31 mouse cellular contexts compared by ENCODE assay signal in genomic region chr8:54818651-54819050, GRCm38 (mm10).
"Had no signal": no experiment of that assay in that cellular context is flagged by ENCODE, and none has a peak within 500 bp of the region (broad histone marks: within the 10 kb centered on the region; RNA-seq: fewer than 3 reads in every experiment).

No protein-coding gene starts in this region.

- H3K9me3 ChIP-seq: limb, embryonic 10.5 days; limb, embryonic 12.5 days; limb, embryonic 13.5 days; limb, embryonic 15.5 days; liver, embryonic 12.5 days; liver, embryonic 13.5 days; liver, embryonic 15.5 days; lung, embryonic 15.5 days; megakaryocyte, embryonic 14.5 days; midbrain, embryonic 13.5 days; midbrain, embryonic 15.5 days; neural tube, embryonic 12.5 days had no signal

- H3K27me3 ChIP-seq: limb, embryonic 12.5 days; limb, embryonic 13.5 days; limb, embryonic 15.5 days; liver, embryonic 12.5 days; liver, embryonic 13.5 days; liver, embryonic 15.5 days; lung, embryonic 15.5 days; megakaryocyte, embryonic 14.5 days; midbrain, embryonic 12.5 days; midbrain, embryonic 13.5 days; midbrain, embryonic 15.5 days; neural tube, embryonic 12.5 days had no signal

- H3K4me2 ChIP-seq: limb, embryonic 12.5 days; limb, embryonic 13.5 days; limb, embryonic 15.5 days; liver, embryonic 11.5 days; liver, embryonic 12.5 days; liver, embryonic 13.5 days; liver, embryonic 15.5 days; lung, embryonic 14.5 days; lung, embryonic 15.5 days; midbrain, embryonic 11.5 days; midbrain, embryonic 12.5 days; midbrain, embryonic 13.5 days; midbrain, embryonic 15.5 days; neural tube, embryonic 12.5 days had no signal

- H3K36me3 ChIP-seq: limb, embryonic 10.5 days; limb, embryonic 12.5 days; limb, embryonic 13.5 days; limb, embryonic 15.5 days; liver, embryonic 12.5 days; liver, embryonic 13.5 days; liver, embryonic 15.5 days; lung, embryonic 15.5 days; midbrain, embryonic 10.5 days; midbrain, embryonic 12.5 days; midbrain, embryonic 13.5 days; midbrain, embryonic 15.5 days; neural tube, embryonic 12.5 days had no signal

- H3K9ac ChIP-seq: limb, embryonic 12.5 days; limb, embryonic 13.5 days; limb, embryonic 15.5 days; liver, embryonic 12.5 days; liver, embryonic 13.5 days; liver, embryonic 14.5 days; liver, embryonic 15.5 days; liver, postnatal 0 days; lung, embryonic 14.5 days; lung, embryonic 15.5 days; midbrain, embryonic 12.5 days; midbrain, embryonic 13.5 days; midbrain, embryonic 15.5 days; neural tube, embryonic 12.5 days had no signal

- DNase-seq: left cerebral cortex, postnatal 4 days; liver; liver, embryonic 13.5 days; liver, postnatal 0 days; lung, adult 18-20 months; lung, adult 2 months; lung, embryonic 14.5 days; lung, postnatal 10 days; lung, postnatal 14 days; lung, postnatal 36 days; lung, postnatal 4 days; midbrain, embryonic 14.5 days had no signal

- ATAC-seq: liver, embryonic 12.5 days; liver, postnatal 0 days; lung, postnatal 0 days; midbrain, embryonic 13.5 days; midbrain, embryonic 15.5 days had no signal

- H3K4me1 ChIP-seq: limb, embryonic 10.5 days; limb, embryonic 12.5 days; limb, embryonic 13.5 days; limb, embryonic 15.5 days; liver, embryonic 12.5 days; liver, embryonic 13.5 days; liver, embryonic 15.5 days; lung, embryonic 15.5 days; megakaryocyte, embryonic 14.5 days; midbrain, embryonic 10.5 days; midbrain, embryonic 12.5 days; midbrain, embryonic 13.5 days; midbrain, embryonic 15.5 days; neural tube, embryonic 12.5 days had no signal

- H3K27ac ChIP-seq: limb, embryonic 10.5 days; limb, embryonic 12.5 days; limb, embryonic 13.5 days; limb, embryonic 15.5 days; liver, embryonic 12.5 days; liver, embryonic 13.5 days; liver, embryonic 14.5 days; liver, embryonic 15.5 days; lung, embryonic 15.5 days; macrophage; midbrain, embryonic 10.5 days; midbrain, embryonic 12.5 days; midbrain, embryonic 13.5 days; midbrain, embryonic 15.5 days; neural tube, embryonic 12.5 days had no signal

- H3K4me3 ChIP-seq: limb, embryonic 10.5 days; limb, embryonic 12.5 days; limb, embryonic 13.5 days; limb, embryonic 15.5 days; liver, embryonic 12.5 days; liver, embryonic 13.5 days; liver, embryonic 15.5 days; lung, embryonic 15.5 days; megakaryocyte, embryonic 14.5 days; midbrain, embryonic 10.5 days; midbrain, embryonic 12.5 days; midbrain, embryonic 13.5 days; midbrain, embryonic 15.5 days; myocyte; neural tube, embryonic 12.5 days had no signal
